In genomic region chr2:14823816-14824348, GRCm38 (mm10) we compare ENCODE assay signal across 7 mouse cellular contexts.
A peak's percentile ranks its signal among the peaks of the same experiment; 100 is the strongest.
DNase-seq lines count a peak whose midpoint lies in the region; ATAC-seq and TF ChIP-seq lines count a peak whose summit lies in the region.

No protein-coding gene starts in this region.

- intact Hi-C loops in heart, adult 2 months (cut with DNase I) = loop anchor here (2.0 to 10.0 kb wide), 2 partner anchors 113 to 219 kb away; partner anchors contain the start of gene Cacnb2

- H3K79me2 ChIP-seq in heart, adult 2 months (replicated peaks; ENCODE audit: control insufficient read depth, insufficient read depth, low read length) = no peaks in the 10 kb centered on the region

- peaks cover 1% of the 10 kb centered on the region for H3K4me1 ChIP-seq in heart, adult 2 months (ENCODE audit: control insufficient read depth, insufficient read depth, low read length)

- no peak for TF ChIP-seq CTCF in heart, adult 2 months (IDR thresholded peaks at IDR 0.05)

- peak; percentile 19 for DNase-seq in urinary bladder, postnatal 14 days (ENCODE audit: low spot score)
- DNase-seq in urinary bladder, postnatal 36 days (ENCODE audit: low spot score in 2 of 2) = no peak
- DNase-seq in heart, adult 2 months = peak; percentile 53 to 65
- DNase-seq in kidney, postnatal 4 days = peak; percentile 4 to 8
- no peak for DNase-seq in frontal cortex, postnatal 36 days (ENCODE audit: low spot score in 2 of 2)
- DNase-seq in adrenal gland, postnatal 10 days = no peak

- peak overlapping the region; percentile 93 for H3K27ac ChIP-seq in heart, adult 2 months

- ATAC-seq in megakaryocyte-erythroid progenitor cell, adult 5-6 weeks (replicated peaks; ENCODE audit: low FRiP score, low TSS enrichment, poor library complexity, severe bottlenecking) = no peak

- H3K27me3 ChIP-seq in heart, adult 2 months (ENCODE audit: control insufficient read depth, insufficient read depth, low read length) = no peaks in the 10 kb centered on the region

- WGBS in heart, adult 2 months = 28% methylated on average over 11 of the region's 11 CpGs

- no peak for TF ChIP-seq EP300 in heart, adult 2 months (IDR thresholded peaks at IDR 0.05; ENCODE audit: insufficient read depth, low read depth, low read length)

- H3K9ac ChIP-seq in heart, adult 2 months (ENCODE audit: low read depth, low read length) = peak overlapping the region; percentile 52

- peaks cover 3% of the 10 kb centered on the region for H3K36me3 ChIP-seq in heart, adult 2 months (ENCODE audit: control insufficient read depth, insufficient read depth, low read length)

- H3K4me3 ChIP-seq in heart, adult 2 months = peak overlapping the region; percentile 44

- 0 out of 2 replicates have a peak, but pooled peaks have one; percentile 39 for TF ChIP-seq POLR2A in heart, adult 2 months (IDR thresholded peaks at IDR 0.05; ENCODE audit: insufficient read depth, low read depth, low read length)

Comparison
In these comparisons a context has a peak if more than half of its experiments do, and no peak if none do; other contexts are left out.
1. DNase-seq: peak in urinary bladder, postnatal 14 days (single experiment), heart, adult 2 months (2 of 2) and kidney, postnatal 4 days (2 of 2); none in urinary bladder, postnatal 36 days (0 of 2), frontal cortex, postnatal 36 days (0 of 2) and adrenal gland, postnatal 10 days (single experiment).